Comparison of ENCODE assay signal across 8 mouse cellular contexts in genomic region chr3:37896821-37897311, GRCm38 (mm10).
A peak's percentile ranks its signal among the peaks of the same experiment; 100 is the strongest.
DNase-seq lines count a peak whose midpoint lies in the region; ATAC-seq and TF ChIP-seq lines count a peak whose summit lies in the region.

No protein-coding gene starts in this region.

- peaks cover 35% of the 10 kb centered on the region for H3K4me1 ChIP-seq in embryonic facial prominence, embryonic 10.5 days
- peaks cover 2% of the 10 kb centered on the region; the same call in 1 of the 2 replicates for H3K4me1 ChIP-seq in kidney, adult 2 months (ENCODE audit: control insufficient read depth, insufficient read depth, low read length)
- H3K4me1 ChIP-seq in limb, embryonic 14.5 days (ENCODE audit: control insufficient read depth, insufficient read depth, low read length): peaks cover 24% of the 10 kb centered on the region
- peaks cover 8% of the 10 kb centered on the region; the same call in 1 of the 2 replicates for H3K4me1 ChIP-seq in neural tube, embryonic 12.5 days

- no peaks in the 10 kb centered on the region for H3K36me3 ChIP-seq in embryonic facial prominence, embryonic 10.5 days (replicated peaks)
- no peaks in the 10 kb centered on the region for H3K36me3 ChIP-seq in kidney, adult 2 months (ENCODE audit: control insufficient read depth, insufficient read depth, low read length)
- H3K36me3 ChIP-seq in limb, embryonic 14.5 days (ENCODE audit: control insufficient read depth, insufficient read depth, low read length): no peaks in the 10 kb centered on the region
- no peaks in the 10 kb centered on the region for H3K36me3 ChIP-seq in neural tube, embryonic 12.5 days

- peak; percentile 92 for ATAC-seq in limb, embryonic 14.5 days (ENCODE audit: low FRiP score, low read depth)
- peak; percentile 92 for ATAC-seq in neural tube, embryonic 12.5 days (ENCODE audit: low FRiP score, low read depth)

- H3K9me3 ChIP-seq in embryonic facial prominence, embryonic 10.5 days: no peaks in the 10 kb centered on the region
- H3K9me3 ChIP-seq in limb, embryonic 14.5 days (ENCODE audit: control insufficient read depth, low read length): no peaks in the 10 kb centered on the region
- H3K9me3 ChIP-seq in neural tube, embryonic 12.5 days: no peaks in the 10 kb centered on the region

- H3K4me2 ChIP-seq in limb, embryonic 14.5 days (replicated peaks; ENCODE audit: low read depth, low read length, severe bottlenecking): peak overlapping the region; percentile 36
- H3K4me2 ChIP-seq in neural tube, embryonic 12.5 days (replicated peaks): peak overlapping the region; percentile 55

- no peak for TF ChIP-seq POLR2A in kidney, adult 2 months (IDR thresholded peaks at IDR 0.05; ENCODE audit: low read depth, low read length)
- TF ChIP-seq POLR2A in limb, embryonic 14.5 days (IDR thresholded peaks at IDR 0.05; ENCODE audit: borderline replicate concordance, extremely low read depth, insufficient read depth, insufficient read length): no peak

- H3K27ac ChIP-seq in embryonic facial prominence, embryonic 10.5 days (replicated peaks): peak overlapping the region; percentile 83
- H3K27ac ChIP-seq in kidney, adult 2 months (ENCODE audit: insufficient read depth, low read depth, low read length): peak overlapping the region; percentile 4
- peak overlapping the region; percentile 61; the same call in 1 of the 2 replicates for H3K27ac ChIP-seq in limb, embryonic 14.5 days (replicated peaks; ENCODE audit: low read depth, low read length)
- no peak overlapping the region for H3K27ac ChIP-seq in neural tube, embryonic 12.5 days

- TF ChIP-seq CTCF in kidney, adult 2 months (conservative IDR thresholded peaks at IDR 0.05; ENCODE audit: insufficient read depth, insufficient read length, low read depth, low read length): no peak

- no peak overlapping the region for H3K9ac ChIP-seq in limb, embryonic 14.5 days (ENCODE audit: low read depth, low read length, severe bottlenecking)
- H3K9ac ChIP-seq in neural tube, embryonic 12.5 days: no peak overlapping the region

- WGBS in embryonic facial prominence, embryonic 10.5 days: under 1% methylated on average over 17 of the region's 17 CpGs
- WGBS in kidney, adult 2 months: 26% methylated on average over 17 of the region's 17 CpGs
- 5% methylated on average over 17 of the region's 17 CpGs for WGBS in limb, embryonic 14.5 days
- WGBS in neural tube, embryonic 12.5 days: under 1% methylated on average over 17 of the region's 17 CpGs

- peak overlapping the region; percentile 47 for H3K4me3 ChIP-seq in embryonic facial prominence, embryonic 10.5 days
- no peak overlapping the region for H3K4me3 ChIP-seq in kidney, adult 2 months (ENCODE audit: insufficient read depth, low read depth, low read length)
- 0 out of 2 replicates have a peak overlapping the region, but pooled peaks have one; percentile 7 for H3K4me3 ChIP-seq in limb, embryonic 14.5 days (replicated peaks; ENCODE audit: low read length)
- H3K4me3 ChIP-seq in neural tube, embryonic 12.5 days: peak overlapping the region; percentile 13; the same call in 1 of the 2 replicates

- H3K27me3 ChIP-seq in embryonic facial prominence, embryonic 10.5 days (replicated peaks; ENCODE audit: low read depth, poor library complexity, severe bottlenecking): peaks cover 7% of the 10 kb centered on the region; the same call in 1 of the 2 replicates
- no peaks in the 10 kb centered on the region for H3K27me3 ChIP-seq in kidney, adult 2 months (replicated peaks; ENCODE audit: control insufficient read depth, insufficient read depth, low read length)
- no peaks in the 10 kb centered on the region for H3K27me3 ChIP-seq in limb, embryonic 14.5 days (ENCODE audit: control insufficient read depth, insufficient read depth, low read length)
- peaks cover 27% of the 10 kb centered on the region for H3K27me3 ChIP-seq in neural tube, embryonic 12.5 days (replicated peaks)

- DNase-seq in R1 (ENCODE audit: low read depth, low spot score): peak; percentile 30
- peak; percentile 82 for DNase-seq in embryonic facial prominence, embryonic 10.5 days (ENCODE audit: low spot score)
- DNase-seq in heart, adult 9 months (ENCODE audit: low spot score in 2 of 2): peak; percentile 59 to 84
- peak; percentile 67 for DNase-seq in kidney, adult 2 months
- peak; percentile 72 for DNase-seq in limb, embryonic 14.5 days (ENCODE audit: low spot score)
- peak; percentile 50 for DNase-seq in yolk sac, embryonic 10.5 days (ENCODE audit: low spot score)
- DNase-seq in spleen, postnatal 36 days (ENCODE audit: low spot score in 2 of 2): no peak

Comparison
In these comparisons a context has a peak if more than half of its experiments do, and no peak if none do; other contexts are left out.
1. DNase-seq: peak in R1 (single experiment), embryonic facial prominence, embryonic 10.5 days (single experiment), heart, adult 9 months (2 of 2), kidney, adult 2 months (single experiment), limb, embryonic 14.5 days (single experiment) and yolk sac, embryonic 10.5 days (single experiment); none in spleen, postnatal 36 days (0 of 2).